Mouse (Mus musculus) thymus, adult 2 months (tissue): Measurements from ENCODE around the gene Actn1.

Source experiments
- CTCF ChIP-seq: fragments of 200-500 bp; IDR thresholded peaks from 2 replicates; pipeline ENCODE4 v1.5.1; 2012; ENCODE audit warnings: mild to moderate bottlenecking, control low read depth, low read length, moderate library complexity, borderline replicate concordance; ENCODE audit not compliant: control insufficient read depth, poor library complexity, insufficient read depth; ENCODE audit errors: extremely low read depth
- POLR2A ChIP-seq: fragments of 200-500 bp; IDR thresholded peaks from 2 replicates; pipeline ENCODE4 v1.6.1; 2012; ENCODE audit warnings: mild to moderate bottlenecking, low read length, control low read depth, moderate library complexity; ENCODE audit not compliant: control insufficient read depth, poor library complexity, insufficient read depth; ENCODE audit errors: extremely low read depth

DNA sequence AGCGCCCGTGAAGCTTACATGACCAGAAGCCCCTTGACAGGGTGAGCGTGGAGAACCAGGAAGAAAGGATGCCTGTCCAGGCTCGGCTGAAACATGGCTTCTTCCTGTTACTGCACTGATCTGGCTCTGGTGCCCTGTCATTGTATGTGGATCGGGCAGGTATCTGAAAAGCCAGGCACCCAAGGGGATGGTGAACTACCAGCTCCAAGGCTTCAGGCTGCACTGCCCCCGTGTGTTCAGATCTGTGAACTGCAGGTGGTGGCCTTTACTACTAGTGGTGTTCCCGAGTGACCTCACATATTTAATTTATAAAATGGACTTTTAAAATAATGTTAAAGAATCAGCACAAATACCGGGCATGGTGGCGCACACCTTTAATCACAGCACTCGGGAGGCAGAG is 62.8 kb downstream of the Actn1 start:
- peak; percentile 62; the same call in 1 of the 2 replicates for TF ChIP-seq CTCF
- no peak for TF ChIP-seq POLR2A
